Mouse (Mus musculus) brain, adult 2 months (tissue): Measurements from ENCODE around the gene Glb1l.

ENCODE experiments used
- DNase-seq: peaks from one replicate; pipeline ENCODE4 v3.0.0; 2011; ENCODE audit warnings: low read depth, low spot score

Gene Glb1l

GRCm38 (mm10) chr1:75231224-75231623, 20.6 kb upstream of the Glb1l start:
- DNase-seq, result no peak

- DNase-seq, result no peak
Observed at GRCm38 (mm10) chr1:75230335-75230994, 19.9 kb upstream of the Glb1l start.

- no peak for DNase-seq
Observed at GRCm38 (mm10) chr1:75229158-75229557, 18.5 kb upstream of the Glb1l start.

GRCm38 (mm10) chr1:75227653-75228052, 17.0 kb upstream of the Glb1l start:
- DNase-seq, result no peak

GRCm38 (mm10) chr1:75226138-75226537, 15.5 kb upstream of the Glb1l start:
- DNase-seq, result no peak

GRCm38 (mm10) chr1:75225473-75225872, 14.9 kb upstream of the Glb1l start:
- no peak for DNase-seq

GRCm38 (mm10) chr1:75223532-75223931, 12.9 kb upstream of the Glb1l start:
- DNase-seq, result no peak

- no peak for DNase-seq
Observed at GRCm38 (mm10) chr1:75222926-75223325, 12.3 kb upstream of the Glb1l start.

- DNase-seq, result no peak
Observed at GRCm38 (mm10) chr1:75221538-75221937, 10.9 kb upstream of the Glb1l start.

GRCm38 (mm10) chr1:75219531-75219930, 8.9 kb upstream of the Glb1l start, which contains the start of gene Tuba4a:
Tuba4a (minus strand) TSS chr1:75219865.
- peak; percentile 53 for DNase-seq

GRCm38 (mm10) chr1:75219078-75219477, 8.5 kb upstream of the Glb1l start:
- peak; percentile 97 for DNase-seq

- DNase-seq, result peak; percentile 98
Observed at GRCm38 (mm10) chr1:75218227-75219001, 7.8 kb upstream of the Glb1l start.

GRCm38 (mm10) chr1:75217893-75218226, 7.2 kb upstream of the Glb1l start:
- peak; percentile 87 for DNase-seq

- peak; percentile 64 for DNase-seq
Observed at GRCm38 (mm10) chr1:75216797-75217585, 6.4 kb upstream of the Glb1l start.

GRCm38 (mm10) chr1:75215785-75216184, 5.2 kb upstream of the Glb1l start:
- DNase-seq, result no peak

- peak; percentile 24 for DNase-seq
Observed at GRCm38 (mm10) chr1:75214886-75215285, 4.3 kb upstream of the Glb1l start.

- no peak for DNase-seq
Observed at GRCm38 (mm10) chr1:75214442-75214841, 3.8 kb upstream of the Glb1l start.

- DNase-seq, result no peak
Observed at GRCm38 (mm10) chr1:75213096-75213495, 2.5 kb upstream of the Glb1l start.

- no peak for DNase-seq
Observed at GRCm38 (mm10) chr1:75212542-75212941, 1.9 kb upstream of the Glb1l start.

GRCm38 (mm10) chr1:75211141-75211708, 612 bp upstream of the Glb1l start:
- no peak for DNase-seq

GRCm38 (mm10) chr1:75208967-75209678, 1.5 kb downstream of the Glb1l start:
- DNase-seq, result no peak
